Mouse (Mus musculus): Measurements from ENCODE around the gene Isg20. TPM values are rescaled to one million over a fixed set of nuclear protein-coding genes. Genes with fewer than 3 reads are reported as not detected.

Isg20 gene
- polyA plus RNA-seq, 1 experiment from 2014 or later, result 0.55 TPM

DNA sequence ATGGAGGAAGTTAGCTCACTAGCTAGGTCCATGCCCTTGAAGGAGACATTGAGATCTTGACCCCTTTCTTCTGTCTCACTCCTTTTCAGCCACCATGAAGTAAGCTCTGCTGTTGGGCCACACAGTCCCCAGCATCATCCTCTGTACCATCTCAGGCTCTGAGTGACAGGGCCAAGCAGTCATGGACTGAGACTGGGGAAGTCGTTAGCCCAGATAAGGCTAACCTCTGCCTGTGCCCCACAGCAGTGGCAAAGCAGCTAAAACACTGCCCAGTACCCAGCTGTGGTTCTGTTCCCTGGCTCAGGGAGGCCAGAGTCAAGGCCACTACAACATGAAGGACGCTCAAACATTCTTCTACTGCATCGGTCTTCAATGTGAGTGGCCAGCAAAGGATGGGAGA, 14.0 kb downstream of the Isg20 start:
- H3K4me2 ChIP-seq (replicated peaks), result no peak overlapping the region
- no peaks in the 10 kb centered on the region for H3K36me3 ChIP-seq (replicated peaks; ENCODE audit: control insufficient read depth, insufficient read depth)
- H3K27ac ChIP-seq, result no peak overlapping the region
- no peak overlapping the region for H3K9ac ChIP-seq
- H3K4me1 ChIP-seq (replicated peaks; ENCODE audit: control insufficient read depth, insufficient read depth, low read length), result no peaks in the 10 kb centered on the region
- ATAC-seq (ENCODE audit: low FRiP score) (no peak), DNase-seq (ENCODE audit: low spot score) (no peak)
- no peak overlapping the region for H3K4me3 ChIP-seq (replicated peaks; ENCODE audit: low read length)
- WGBS, result 88% methylated on average over 3 of the region's 3 CpGs
- H3K9me3 ChIP-seq (ENCODE audit: control insufficient read depth, low read length), result no peaks in the 10 kb centered on the region
- H3K27me3 ChIP-seq (ENCODE audit: control insufficient read depth, insufficient read depth, low read length), result no peaks in the 10 kb centered on the region

DNA sequence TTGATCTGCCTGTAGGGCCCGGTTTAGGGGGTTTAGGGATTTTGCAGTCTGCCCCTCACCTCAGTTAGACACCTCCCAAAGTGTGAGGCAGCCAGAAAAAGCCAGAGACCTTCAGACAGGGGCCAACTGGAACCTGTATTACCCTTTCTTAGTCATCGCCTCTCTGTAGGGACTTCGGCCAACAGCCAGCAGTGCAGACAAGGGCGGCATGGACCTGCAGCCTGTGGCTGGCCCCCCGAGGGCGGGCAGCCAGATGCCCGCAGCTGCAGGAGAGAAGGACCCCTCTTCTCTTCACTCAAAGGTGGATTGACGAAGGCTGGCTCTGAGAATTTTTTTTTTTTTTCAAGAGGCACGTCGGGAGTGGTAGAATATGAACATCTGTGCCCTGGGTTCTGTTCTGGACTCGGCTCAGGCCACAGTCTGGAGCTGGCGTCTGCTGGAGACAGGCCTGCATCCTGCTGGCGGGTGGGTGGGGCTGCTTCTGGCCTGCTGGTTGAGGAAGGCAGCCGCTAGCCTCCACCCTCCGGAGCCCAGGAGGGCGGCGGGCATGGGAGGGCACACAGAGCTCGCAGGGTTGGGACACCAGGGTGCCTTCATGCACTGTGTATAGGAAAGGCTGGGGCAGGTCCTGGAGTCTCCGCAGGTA, 25.9 kb downstream of the Isg20 start:
- no peak overlapping the region for H3K9ac ChIP-seq
- ATAC-seq (ENCODE audit: low FRiP score) (no peak), DNase-seq (ENCODE audit: low spot score) (no peak)
- no peaks in the 10 kb centered on the region for H3K36me3 ChIP-seq (replicated peaks; ENCODE audit: control insufficient read depth, insufficient read depth)
- H3K4me3 ChIP-seq (replicated peaks; ENCODE audit: low read length), result no peak overlapping the region
- no peaks in the 10 kb centered on the region for H3K27me3 ChIP-seq (ENCODE audit: control insufficient read depth, insufficient read depth, low read length)
- no peaks in the 10 kb centered on the region for H3K4me1 ChIP-seq (replicated peaks; ENCODE audit: control insufficient read depth, insufficient read depth, low read length)
- no peak overlapping the region for H3K27ac ChIP-seq
- WGBS, result 58% methylated on average over 19 of the region's 19 CpGs
- H3K9me3 ChIP-seq (ENCODE audit: control insufficient read depth, low read length), result no peaks in the 10 kb centered on the region
- no peak overlapping the region for H3K4me2 ChIP-seq (replicated peaks)

DNA sequence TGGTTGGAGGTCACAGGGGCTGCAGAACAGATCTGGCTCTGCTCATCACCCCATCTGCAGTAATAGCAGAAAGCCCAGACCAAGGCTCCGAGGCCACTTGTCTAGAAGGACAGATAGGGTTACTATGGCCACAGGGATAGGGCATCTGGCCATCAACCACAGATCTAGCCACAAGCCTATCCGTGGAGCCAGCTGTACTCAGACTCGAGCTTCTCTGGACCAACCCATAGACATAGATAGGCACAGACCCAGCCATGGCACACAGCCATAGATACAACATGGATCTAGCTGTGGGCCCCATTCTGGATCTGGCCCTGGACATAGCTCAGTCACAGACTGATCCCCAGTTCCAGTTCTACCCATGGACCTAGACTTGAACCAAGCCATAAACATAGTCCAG, 27.7 kb downstream of the Isg20 start:
- WGBS, result 92% methylated on average over 3 of the region's 3 CpGs
- Histone ChIP-seq H3K36me3 (replicated peaks; ENCODE audit: control insufficient read depth, insufficient read depth) (no peaks in the 10 kb centered on the region), H3K9me3 (ENCODE audit: control insufficient read depth, low read length) (no peaks in the 10 kb centered on the region), H3K27ac (no peak overlapping the region), H3K4me3 (replicated peaks; ENCODE audit: low read length) (no peak overlapping the region), H3K27me3 (ENCODE audit: control insufficient read depth, insufficient read depth, low read length) (no peaks in the 10 kb centered on the region), H3K4me2 (replicated peaks) (no peak overlapping the region), H3K9ac (no peak overlapping the region), H3K4me1 (replicated peaks; ENCODE audit: control insufficient read depth, insufficient read depth, low read length) (no peaks in the 10 kb centered on the region)
- DNase-seq (ENCODE audit: low spot score), result no peak
- no peak for ATAC-seq (ENCODE audit: low FRiP score)

DNA sequence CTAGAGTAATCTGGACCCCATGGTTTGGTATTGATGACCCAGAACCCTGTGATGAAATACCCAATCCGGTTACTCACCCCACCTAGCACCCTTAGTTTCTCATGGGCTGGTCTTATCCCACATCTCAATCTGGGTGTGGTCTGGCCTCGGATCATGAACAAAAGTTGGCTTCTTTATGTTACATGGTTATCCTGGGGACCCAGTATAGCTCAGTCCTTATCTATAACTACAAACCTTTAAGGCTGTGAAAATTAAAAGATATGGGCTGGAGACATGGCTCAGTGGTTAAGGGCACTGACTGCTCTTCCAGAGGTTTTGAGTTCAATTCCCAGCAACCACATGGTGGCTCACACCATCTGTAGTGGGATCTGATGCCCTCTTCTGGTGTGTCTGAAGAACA, 29.3 kb downstream of the Isg20 start:
- WGBS, result 93% methylated on average over 2 of the region's 2 CpGs
- no peaks in the 10 kb centered on the region for H3K36me3 ChIP-seq (replicated peaks; ENCODE audit: control insufficient read depth, insufficient read depth)
- no peaks in the 10 kb centered on the region for H3K27me3 ChIP-seq (ENCODE audit: control insufficient read depth, insufficient read depth, low read length)
- DNase-seq (ENCODE audit: low spot score) (no peak), ATAC-seq (ENCODE audit: low FRiP score) (no peak)
- no peak overlapping the region for H3K4me2 ChIP-seq (replicated peaks)
- no peak overlapping the region for H3K9ac ChIP-seq
- H3K4me1 ChIP-seq (replicated peaks; ENCODE audit: control insufficient read depth, insufficient read depth, low read length), result no peaks in the 10 kb centered on the region
- no peak overlapping the region for H3K27ac ChIP-seq
- H3K4me3 ChIP-seq (replicated peaks; ENCODE audit: low read length), result no peak overlapping the region
- no peaks in the 10 kb centered on the region for H3K9me3 ChIP-seq (ENCODE audit: control insufficient read depth, low read length)

DNA sequence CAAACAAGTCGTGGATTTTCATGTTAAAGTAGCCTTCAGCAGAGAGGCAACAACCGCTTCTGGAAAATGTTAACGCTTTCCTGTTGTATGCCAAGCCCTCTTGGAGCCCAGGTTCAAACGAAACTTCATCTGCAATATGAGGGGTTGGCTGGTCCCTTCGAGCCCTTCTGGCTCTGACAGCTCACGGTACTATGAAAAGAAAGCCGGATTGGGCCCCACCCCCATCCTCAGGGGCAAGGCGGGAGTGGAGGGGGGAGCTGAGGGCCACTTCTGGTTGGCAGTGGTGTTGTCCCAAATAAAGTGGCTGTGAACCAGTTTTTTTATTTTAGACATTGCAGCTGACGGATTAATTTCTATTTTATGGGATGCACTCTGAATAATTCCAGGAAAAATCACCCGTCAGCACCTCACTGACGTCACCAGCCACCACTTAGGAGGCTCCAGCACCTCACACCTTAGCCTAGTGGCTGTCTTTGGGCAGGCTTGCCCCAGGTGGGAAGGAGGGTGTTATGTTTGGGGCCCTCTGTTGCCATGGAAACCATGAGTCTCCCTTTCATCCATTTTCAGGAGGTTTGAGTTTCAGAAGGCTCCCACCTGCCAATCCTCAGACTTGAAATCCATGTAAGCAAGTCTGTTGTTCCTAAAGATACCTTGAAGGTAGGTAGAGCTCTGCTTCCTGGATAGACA, 40.8 kb downstream of the Isg20 start:
- Histone ChIP-seq H3K4me2 (replicated peaks) (no peak overlapping the region), H3K4me1 (replicated peaks; ENCODE audit: control insufficient read depth, insufficient read depth, low read length) (no peaks in the 10 kb centered on the region), H3K36me3 (replicated peaks; ENCODE audit: control insufficient read depth, insufficient read depth) (no peaks in the 10 kb centered on the region), H3K9me3 (ENCODE audit: control insufficient read depth, low read length) (no peaks in the 10 kb centered on the region), H3K27ac (no peak overlapping the region), H3K4me3 (replicated peaks; ENCODE audit: low read length) (no peak overlapping the region), H3K9ac (no peak overlapping the region), H3K27me3 (ENCODE audit: control insufficient read depth, insufficient read depth, low read length) (no peaks in the 10 kb centered on the region)
- DNase-seq (ENCODE audit: low spot score) (no peak), ATAC-seq (ENCODE audit: low FRiP score) (no peak)
- 37% methylated on average over 11 of the region's 11 CpGs for WGBS

DNA sequence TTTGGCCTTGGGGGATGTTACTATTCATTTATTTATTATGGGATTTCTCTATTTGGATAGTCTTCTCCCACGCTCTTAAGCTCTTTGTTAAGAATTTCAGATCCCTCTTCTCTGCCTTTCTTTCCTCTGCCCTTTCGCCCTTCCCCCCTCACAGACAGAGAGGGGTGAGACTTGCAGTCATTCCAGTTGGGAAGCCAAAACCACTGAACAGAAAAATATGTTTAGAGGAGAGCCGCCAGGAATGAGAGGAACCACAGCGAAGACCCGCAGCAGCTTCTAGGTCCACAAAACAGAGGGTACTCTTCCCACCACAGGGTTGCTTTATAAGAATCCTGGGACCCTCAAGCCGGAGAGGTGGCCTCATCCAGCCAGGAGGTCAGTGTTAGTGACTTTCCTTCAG, 41.4 kb downstream of the Isg20 start:
- 80% methylated on average over 6 of the region's 6 CpGs for WGBS
- Histone ChIP-seq H3K27ac (no peak overlapping the region), H3K4me2 (replicated peaks) (no peak overlapping the region), H3K36me3 (replicated peaks; ENCODE audit: control insufficient read depth, insufficient read depth) (no peaks in the 10 kb centered on the region), H3K4me3 (replicated peaks; ENCODE audit: low read length) (no peak overlapping the region), H3K9me3 (ENCODE audit: control insufficient read depth, low read length) (no peaks in the 10 kb centered on the region), H3K27me3 (ENCODE audit: control insufficient read depth, insufficient read depth, low read length) (no peaks in the 10 kb centered on the region), H3K9ac (no peak overlapping the region), H3K4me1 (replicated peaks; ENCODE audit: control insufficient read depth, insufficient read depth, low read length) (no peaks in the 10 kb centered on the region)
- DNase-seq (ENCODE audit: low spot score) (no peak), ATAC-seq (ENCODE audit: low FRiP score) (no peak)

- Histone ChIP-seq H3K27ac (no peak overlapping the region), H3K4me3 (replicated peaks; ENCODE audit: low read length) (no peak overlapping the region), H3K9ac (no peak overlapping the region), H3K36me3 (replicated peaks; ENCODE audit: control insufficient read depth, insufficient read depth) (no peaks in the 10 kb centered on the region), H3K9me3 (ENCODE audit: control insufficient read depth, low read length) (no peaks in the 10 kb centered on the region), H3K4me1 (replicated peaks; ENCODE audit: control insufficient read depth, insufficient read depth, low read length) (no peaks in the 10 kb centered on the region), H3K4me2 (replicated peaks) (no peak overlapping the region), H3K27me3 (ENCODE audit: control insufficient read depth, insufficient read depth, low read length) (no peaks in the 10 kb centered on the region)
- ATAC-seq (ENCODE audit: low FRiP score), result no peak
- WGBS, result 90% methylated on average over 6 of the region's 6 CpGs
- no peak for DNase-seq (ENCODE audit: low spot score)
Observed at GRCm38 (mm10) chr7:78955086-78955485, 41.9 kb downstream of the Isg20 start.

GRCm38 (mm10) chr7:78958499-78959073, 45.4 kb downstream of the Isg20 start:
- no peak overlapping the region for H3K4me2 ChIP-seq (replicated peaks)
- WGBS, result 63% methylated on average over 6 of the region's 6 CpGs
- no peaks in the 10 kb centered on the region for H3K9me3 ChIP-seq (ENCODE audit: control insufficient read depth, low read length)
- H3K4me3 ChIP-seq (replicated peaks; ENCODE audit: low read length), result no peak overlapping the region
- DNase-seq (ENCODE audit: low spot score) (no peak), ATAC-seq (ENCODE audit: low FRiP score) (no peak; the same call in 1 of the 2 replicates)
- H3K36me3 ChIP-seq (replicated peaks; ENCODE audit: control insufficient read depth, insufficient read depth), result no peaks in the 10 kb centered on the region
- H3K27me3 ChIP-seq (ENCODE audit: control insufficient read depth, insufficient read depth, low read length), result no peaks in the 10 kb centered on the region
- H3K27ac ChIP-seq, result no peak overlapping the region
- no peaks in the 10 kb centered on the region for H3K4me1 ChIP-seq (replicated peaks; ENCODE audit: control insufficient read depth, insufficient read depth, low read length)
- H3K9ac ChIP-seq, result no peak overlapping the region

- Histone ChIP-seq H3K27me3 (ENCODE audit: control insufficient read depth, insufficient read depth, low read length) (no peaks in the 10 kb centered on the region), H3K9ac (no peak overlapping the region), H3K4me3 (replicated peaks; ENCODE audit: low read length) (no peak overlapping the region), H3K4me1 (replicated peaks; ENCODE audit: control insufficient read depth, insufficient read depth, low read length) (no peaks in the 10 kb centered on the region), H3K36me3 (replicated peaks; ENCODE audit: control insufficient read depth, insufficient read depth) (no peaks in the 10 kb centered on the region), H3K9me3 (ENCODE audit: control insufficient read depth, low read length) (no peaks in the 10 kb centered on the region), H3K27ac (no peak overlapping the region), H3K4me2 (replicated peaks) (no peak overlapping the region)
- WGBS, result 95% methylated on average over 3 of the region's 3 CpGs
- DNase-seq (ENCODE audit: low spot score) (no peak), ATAC-seq (ENCODE audit: low FRiP score) (no peak)
Observed at GRCm38 (mm10) chr7:78963891-78964290, 50.7 kb downstream of the Isg20 start.

Measured in hindbrain, embryonic 14.5 days (tissue).